Mouse (Mus musculus) neural tube, embryonic 12.5 days (tissue): ENCODE results near the gene Rgs6. TPM values are rescaled to one million over a fixed set of nuclear protein-coding genes. Genes with fewer than 3 reads are reported as not detected.

Experiments used
- ATAC-seq: fragments of 200-750 bp; cut with Nextera tagmentation; 2 replicates; pipeline ENCODE4 v1.8.0; 2017; ENCODE audit warnings: low read depth, mild to moderate bottlenecking, moderate TSS enrichment, moderate library complexity; ENCODE audit not compliant: low FRiP score
- H3K27ac ChIP-seq: fragments of 300-500 bp; sonication (generic); 2 replicates; pipeline ENCODE4 v1.5.1; 2016
- H3K27me3 ChIP-seq: fragments of 300-500 bp; sonication (generic); replicated peaks from 2 replicates; pipeline ENCODE4 v1.6.1; 2016; ENCODE audit warnings: mild to moderate bottlenecking
- H3K36me3 ChIP-seq: fragments of 300-500 bp; sonication (generic); 2 replicates; pipeline ENCODE4 v1.6.1; 2016; ENCODE audit warnings: mild to moderate bottlenecking
- H3K4me1 ChIP-seq: fragments of 300-500 bp; sonication (generic); 2 replicates; pipeline ENCODE4 v1.6.1; 2016
- H3K4me2 ChIP-seq: fragments of 300-500 bp; sonication (generic); replicated peaks from 2 replicates; pipeline ENCODE4 v1.6.1; 2016; ENCODE audit warnings: mild to moderate bottlenecking
- H3K4me3 ChIP-seq: fragments of 300-500 bp; sonication (generic); 2 replicates; pipeline ENCODE4 v1.5.1; 2016
- H3K9ac ChIP-seq: fragments of 300-500 bp; sonication (generic); 2 replicates; pipeline ENCODE4 v1.6.1; 2016; ENCODE audit warnings: mild to moderate bottlenecking
- H3K9me3 ChIP-seq: fragments of 300-500 bp; sonication (generic); 2 replicates; pipeline ENCODE4 v1.6.1; 2016; ENCODE audit warnings: mild to moderate bottlenecking
- WGBS: fragments of 180-500 bp; shearing (Covaris S2); methylation state at CpG from one replicate; pipeline ENCODE4 v1.1.7; 2016; 5-methylcytosine and 5-hydroxymethylcytosine counted together
- polyA plus RNA-seq: library from polyadenylated mRNA; unstranded; fragments of >200 nt; fragmentation: Nextera tagmentation; extraction: Ambion mirVana; gene quantifications from 2 replicates; pipeline ENCODE4 v1.2.1, GENCODE M21; 2016

Rgs6 gene
- polyA plus RNA-seq, 1 experiment from 2014 or later: 0.75 TPM

DNA sequence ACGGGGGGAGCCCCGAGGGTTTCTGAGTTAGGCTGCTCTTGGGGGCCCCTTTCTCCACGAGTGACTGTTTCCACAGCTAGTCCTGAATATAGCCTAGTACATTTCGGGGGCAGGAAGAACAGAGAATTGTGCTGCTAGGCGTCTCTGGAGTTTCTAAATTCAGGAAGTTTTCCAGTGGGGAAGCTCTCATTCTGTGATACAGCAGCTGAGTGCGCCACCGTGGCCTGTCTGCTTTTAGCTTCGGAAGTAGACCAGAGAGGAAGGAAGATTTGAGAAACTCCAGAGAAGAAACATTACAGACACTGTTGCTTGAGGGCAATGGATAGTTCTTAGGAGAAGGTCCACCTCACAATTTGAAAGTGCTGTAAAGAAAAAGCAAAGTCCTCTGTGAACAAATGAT is 242.2 kb downstream of the Rgs6 start:
- Histone ChIP-seq H3K4me1 (no peaks in the 10 kb centered on the region), H3K27ac (no peak overlapping the region), H3K4me3 (no peak overlapping the region), H3K4me2 (no peak overlapping the region), H3K36me3 (no peaks in the 10 kb centered on the region), H3K9ac (no peak overlapping the region), H3K9me3 (no peaks in the 10 kb centered on the region), H3K27me3 (no peaks in the 10 kb centered on the region)
- no peak for ATAC-seq
- WGBS: 88% methylated on average over 8 of the region's 8 CpGs

DNA sequence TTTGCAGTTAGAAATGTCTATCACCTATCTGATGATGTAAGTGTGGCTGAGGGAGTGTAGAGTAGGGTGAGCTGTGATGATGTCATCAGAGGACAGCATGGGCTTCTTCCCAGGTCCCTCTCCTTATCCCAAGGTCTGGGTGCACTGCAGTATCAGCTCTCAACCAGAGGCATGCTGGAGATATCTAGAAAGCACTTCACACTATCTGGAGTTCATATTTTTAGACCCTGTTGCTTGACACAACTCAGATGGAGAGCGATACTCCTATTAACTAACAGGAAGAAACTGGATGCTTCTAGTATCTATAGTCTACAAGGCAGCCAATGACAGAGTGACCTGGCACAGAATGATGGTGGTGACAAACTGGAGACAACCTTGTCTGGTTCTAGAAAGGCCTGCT is 250.5 kb downstream of the Rgs6 start:
- Histone ChIP-seq H3K27me3 (no peaks in the 10 kb centered on the region), H3K4me1 (no peaks in the 10 kb centered on the region), H3K36me3 (no peaks in the 10 kb centered on the region), H3K9me3 (peaks cover 8% of the 10 kb centered on the region), H3K4me2 (no peak overlapping the region), H3K27ac (no peak overlapping the region), H3K9ac (no peak overlapping the region), H3K4me3 (no peak overlapping the region)
- 97% methylated on average over 1 of the region's 1 CpGs for WGBS
- no peak for ATAC-seq

DNA sequence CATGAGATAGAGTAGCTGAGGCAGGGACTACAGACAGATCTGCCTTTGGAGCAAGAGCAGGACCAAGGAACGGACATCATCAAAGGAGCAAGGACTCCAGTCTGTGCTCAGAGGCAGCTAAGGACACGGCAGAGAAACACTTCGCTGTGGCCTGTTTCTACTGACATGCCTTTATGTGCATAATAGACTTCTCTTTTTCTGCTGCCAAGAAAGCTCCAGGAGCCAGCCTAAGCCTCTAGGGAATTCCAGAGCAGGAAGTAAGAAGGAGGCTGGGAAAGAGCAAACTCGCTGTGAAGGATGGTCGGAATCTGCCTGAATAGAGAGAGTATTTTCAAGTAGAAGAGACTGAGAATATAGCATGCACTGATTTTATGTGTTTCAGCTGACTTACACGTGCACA is 253.5 kb downstream of the Rgs6 start:
- Histone ChIP-seq H3K27me3 (no peaks in the 10 kb centered on the region), H3K4me2 (no peak overlapping the region), H3K9ac (no peak overlapping the region), H3K4me1 (no peaks in the 10 kb centered on the region), H3K9me3 (peaks cover 5% of the 10 kb centered on the region), H3K4me3 (no peak overlapping the region), H3K27ac (no peak overlapping the region), H3K36me3 (no peaks in the 10 kb centered on the region)
- no peak for ATAC-seq
- WGBS: 77% methylated on average over 6 of the region's 6 CpGs

DNA sequence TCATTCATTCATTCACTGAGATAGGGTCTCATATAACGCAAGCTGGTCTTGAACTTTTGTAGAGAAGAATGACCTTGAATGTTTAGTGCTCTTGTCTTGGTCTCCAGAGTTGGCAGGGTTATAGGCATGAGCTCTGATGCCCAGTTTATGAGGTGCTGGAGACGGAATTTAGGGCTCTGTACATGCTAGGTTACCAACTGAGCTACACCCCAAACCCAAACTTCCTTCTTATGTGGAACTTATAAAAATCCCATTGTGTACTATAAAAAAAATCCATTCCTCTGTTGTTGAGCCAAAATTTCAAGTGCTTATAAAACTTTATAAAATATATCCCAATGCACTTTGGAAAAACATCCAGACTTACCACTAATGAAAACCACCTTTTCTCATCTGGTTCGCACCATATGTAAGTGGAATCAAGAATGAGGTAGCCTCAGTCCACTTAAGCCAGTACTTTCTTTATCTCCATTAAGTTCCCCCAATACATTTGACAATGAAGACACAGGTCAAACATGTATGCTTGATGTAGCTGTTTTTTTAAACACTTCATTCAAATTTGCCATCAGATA is 260.3 kb downstream of the Rgs6 start:
- Histone ChIP-seq H3K4me1 (no peaks in the 10 kb centered on the region), H3K4me2 (no peak overlapping the region), H3K36me3 (no peaks in the 10 kb centered on the region), H3K4me3 (no peak overlapping the region), H3K27me3 (no peaks in the 10 kb centered on the region), H3K9ac (no peak overlapping the region), H3K27ac (no peak overlapping the region), H3K9me3 (0 out of 2 replicates have a peak, but pooled peaks cover 9% of the 10 kb centered on the region)
- no peak for ATAC-seq
- WGBS: 84% methylated on average over 3 of the region's 3 CpGs

DNA sequence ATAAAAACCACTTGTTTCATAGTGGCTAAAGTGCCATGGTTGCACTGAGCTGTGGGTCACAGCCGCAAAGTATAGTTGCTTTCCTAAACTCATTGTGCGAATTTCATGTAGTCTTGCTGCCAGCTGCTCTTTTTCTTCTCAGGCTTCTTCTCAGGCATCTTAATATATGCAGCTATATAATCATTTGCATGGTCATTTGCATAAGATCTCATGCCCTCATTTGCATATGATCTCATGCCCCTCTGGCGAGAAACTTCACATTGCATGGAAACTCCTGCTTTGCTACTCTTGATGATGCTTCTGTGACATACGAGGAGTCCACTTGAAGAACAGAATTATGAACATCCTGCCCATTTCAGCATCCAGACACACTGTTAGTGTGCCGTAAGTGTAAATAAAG is 266.8 kb downstream of the Rgs6 start:
- Histone ChIP-seq H3K36me3 (no peaks in the 10 kb centered on the region), H3K27me3 (no peaks in the 10 kb centered on the region), H3K27ac (no peak overlapping the region), H3K9me3 (0 out of 2 replicates have a peak, but pooled peaks cover 9% of the 10 kb centered on the region), H3K4me2 (no peak overlapping the region), H3K4me1 (no peaks in the 10 kb centered on the region), H3K9ac (no peak overlapping the region), H3K4me3 (no peak overlapping the region)
- WGBS: 86% methylated on average over 5 of the region's 5 CpGs
- no peak for ATAC-seq

DNA sequence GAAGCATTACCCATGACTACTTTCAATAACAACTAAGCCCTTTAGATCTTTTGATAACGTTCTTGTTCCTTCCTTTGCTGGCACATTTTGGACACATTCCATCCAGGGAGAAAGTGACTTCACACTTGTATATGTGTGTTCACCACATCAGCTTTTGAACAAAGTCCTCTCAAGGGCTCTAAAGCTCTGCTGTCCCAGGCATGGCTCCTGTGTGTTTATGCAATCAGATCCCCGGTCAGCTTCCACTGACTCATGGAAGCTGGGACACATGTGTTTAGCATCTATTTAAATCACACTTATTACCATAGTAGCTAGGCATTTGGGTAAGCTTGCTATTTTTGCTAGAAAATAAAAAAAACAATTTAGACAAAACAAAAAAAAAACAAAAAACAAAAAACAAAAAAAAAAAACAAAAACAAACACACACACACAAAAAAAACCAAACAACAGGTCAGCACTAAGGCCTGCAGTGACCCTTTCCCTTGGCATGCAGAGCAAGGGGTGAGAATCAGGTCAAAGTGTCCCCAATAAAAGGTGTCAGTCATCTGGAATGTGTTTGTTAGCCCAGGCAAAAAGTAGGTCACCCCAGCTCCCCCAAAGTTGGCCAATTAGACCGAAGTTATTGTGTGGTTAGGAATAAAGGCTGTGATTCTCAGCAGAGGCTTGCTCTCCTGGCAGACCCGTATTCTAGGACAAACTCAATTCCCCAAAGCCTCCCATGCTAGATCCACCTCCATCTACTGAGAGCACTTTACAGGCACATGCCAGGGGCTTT is 267.4 kb downstream of the Rgs6 start:
- no peaks in the 10 kb centered on the region for H3K4me1 ChIP-seq
- H3K27ac ChIP-seq: no peak overlapping the region
- WGBS: 74% methylated on average over 4 of the region's 4 CpGs
- H3K9me3 ChIP-seq: 0 out of 2 replicates have a peak, but pooled peaks cover 9% of the 10 kb centered on the region
- H3K4me3 ChIP-seq: no peak overlapping the region
- no peak for ATAC-seq
- no peak overlapping the region for H3K9ac ChIP-seq
- no peaks in the 10 kb centered on the region for H3K27me3 ChIP-seq
- H3K4me2 ChIP-seq: no peak overlapping the region
- no peaks in the 10 kb centered on the region for H3K36me3 ChIP-seq

DNA sequence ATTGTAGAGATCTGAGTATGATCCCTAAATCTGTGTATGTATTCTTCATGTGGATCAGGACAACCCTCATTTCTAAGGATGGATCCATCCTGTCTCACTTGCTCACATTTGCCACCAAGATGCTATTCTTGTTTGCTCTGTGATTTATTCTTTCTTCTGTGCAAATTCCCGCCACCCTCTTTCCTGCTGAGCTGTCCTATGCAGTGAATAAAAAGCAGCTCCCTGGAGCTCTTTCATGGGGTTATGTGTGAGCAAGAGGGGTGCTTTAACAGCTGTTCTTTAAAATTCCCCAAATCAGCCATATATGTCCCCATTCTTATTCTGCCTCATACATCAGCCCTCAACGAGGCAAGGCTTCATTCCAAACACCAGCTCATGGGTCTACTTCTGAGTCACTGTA is 277.6 kb downstream of the Rgs6 start:
- Histone ChIP-seq H3K9ac (no peak overlapping the region), H3K27me3 (no peaks in the 10 kb centered on the region), H3K4me2 (no peak overlapping the region), H3K4me1 (no peaks in the 10 kb centered on the region), H3K4me3 (no peak overlapping the region), H3K36me3 (no peaks in the 10 kb centered on the region), H3K27ac (no peak overlapping the region), H3K9me3 (no peaks in the 10 kb centered on the region)
- ATAC-seq: no peak
- WGBS: 49% methylated on average over 2 of the region's 2 CpGs

DNA sequence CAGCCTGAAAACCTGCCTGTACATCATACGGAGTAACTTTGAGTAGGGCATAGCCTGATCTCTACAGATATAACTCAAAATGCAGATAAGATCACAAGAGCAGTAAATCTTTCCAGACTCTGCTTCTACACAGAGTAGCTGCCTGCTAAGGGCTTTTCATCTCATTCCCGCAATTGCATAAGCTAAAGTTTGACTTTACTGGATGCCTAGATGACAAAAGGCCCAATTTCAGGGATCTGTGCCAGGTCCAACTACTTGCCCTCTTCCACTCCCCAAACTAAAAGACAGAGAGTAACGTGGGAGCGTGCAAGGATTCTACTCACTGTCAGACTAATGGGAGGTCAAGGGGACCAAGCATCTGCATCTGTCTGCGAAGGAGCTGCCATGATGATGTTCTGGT is 292.6 kb downstream of the Rgs6 start:
- ATAC-seq: no peak
- H3K27me3 ChIP-seq: no peaks in the 10 kb centered on the region
- 93% methylated on average over 5 of the region's 5 CpGs for WGBS
- H3K4me2 ChIP-seq: no peak overlapping the region
- no peaks in the 10 kb centered on the region for H3K36me3 ChIP-seq
- no peak overlapping the region for H3K4me3 ChIP-seq
- no peak overlapping the region for H3K9ac ChIP-seq
- no peaks in the 10 kb centered on the region for H3K9me3 ChIP-seq
- no peak overlapping the region for H3K27ac ChIP-seq
- H3K4me1 ChIP-seq: no peaks in the 10 kb centered on the region

DNA sequence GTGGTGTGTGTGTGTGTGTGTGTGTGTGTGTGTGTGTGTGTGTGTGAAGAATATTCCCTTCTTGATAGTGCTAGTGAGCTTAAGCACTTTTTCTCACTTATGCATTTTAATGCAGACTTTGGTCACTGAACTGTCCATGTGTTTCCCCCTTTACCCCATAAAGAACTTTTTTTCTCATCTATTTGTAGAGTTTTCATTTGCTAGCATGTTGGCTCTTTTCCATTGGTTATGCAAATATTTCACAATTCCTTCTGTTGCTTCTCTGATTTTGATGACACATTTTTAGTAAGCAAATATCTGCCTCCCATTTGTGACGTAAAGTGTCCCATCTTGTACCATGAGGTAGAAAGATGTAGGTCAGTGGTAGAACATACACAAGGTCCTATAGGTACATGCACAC is 295.0 kb downstream of the Rgs6 start:
- H3K4me2 ChIP-seq: no peak overlapping the region
- no peak overlapping the region for H3K9ac ChIP-seq
- no peak overlapping the region for H3K4me3 ChIP-seq
- 87% methylated on average over 1 of the region's 1 CpGs for WGBS
- no peaks in the 10 kb centered on the region for H3K9me3 ChIP-seq
- no peak overlapping the region for H3K27ac ChIP-seq
- no peaks in the 10 kb centered on the region for H3K36me3 ChIP-seq
- no peak for ATAC-seq
- H3K27me3 ChIP-seq: no peaks in the 10 kb centered on the region
- no peaks in the 10 kb centered on the region for H3K4me1 ChIP-seq

DNA sequence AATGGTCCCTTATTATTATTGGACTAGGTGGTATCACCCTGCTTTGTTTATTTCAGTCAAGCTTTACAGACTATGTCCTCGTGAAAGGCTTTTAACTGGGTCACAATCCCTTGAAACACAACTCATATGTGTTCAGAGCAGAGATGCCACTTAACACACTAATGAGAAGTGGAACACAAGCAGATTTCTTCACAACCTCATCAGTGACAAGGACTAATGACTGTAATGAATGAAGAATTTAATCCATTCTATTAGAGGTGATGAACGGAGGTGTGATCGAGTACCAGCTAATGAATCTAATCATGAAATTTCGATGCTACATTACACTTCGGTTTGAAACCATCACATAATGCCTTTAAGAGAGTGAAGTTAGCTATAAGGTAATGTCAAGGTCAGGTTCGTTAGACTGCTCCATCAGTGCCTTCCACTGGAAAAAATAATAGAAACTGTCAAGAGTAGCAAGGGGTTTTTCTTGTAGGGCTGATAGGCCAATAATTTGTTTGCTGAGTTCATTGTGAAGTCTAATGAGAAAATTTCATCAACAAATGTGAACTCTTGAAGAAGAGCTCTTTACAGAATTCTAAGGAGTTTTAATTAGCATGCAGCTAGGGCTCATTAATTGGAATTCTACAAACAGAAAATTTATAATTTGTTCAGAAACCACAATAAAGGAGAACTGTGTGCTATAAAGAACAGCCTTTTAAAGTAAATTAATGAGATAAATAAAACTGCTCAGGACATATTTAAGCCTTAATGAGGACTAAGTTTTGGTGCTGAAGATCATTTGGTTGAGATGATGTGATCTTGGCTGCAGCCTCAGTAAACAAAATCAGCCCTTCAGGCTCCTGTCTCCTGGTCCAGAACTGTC is 307.1 kb downstream of the Rgs6 start:
- ATAC-seq: no peak

DNA sequence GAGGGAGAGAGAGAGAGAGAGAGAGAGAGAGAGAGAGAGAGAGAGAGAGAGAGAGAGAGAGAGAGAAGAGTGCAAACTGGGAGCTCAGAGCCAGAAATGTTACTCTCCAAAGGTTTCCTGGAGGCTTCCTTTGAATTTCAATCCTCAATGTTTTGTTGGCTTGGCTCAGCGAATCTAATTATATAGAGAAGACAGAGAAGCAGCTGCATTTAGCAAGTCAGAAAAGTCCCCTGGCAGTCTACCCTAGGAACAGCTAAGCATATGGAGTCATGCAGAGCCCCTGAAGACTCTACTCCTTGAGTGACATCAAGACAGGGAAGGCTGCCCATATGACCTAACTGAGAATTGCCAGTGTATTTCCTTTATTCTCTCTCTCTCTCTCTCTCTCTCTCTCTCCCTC is 317.7 kb downstream of the Rgs6 start:
- Histone ChIP-seq H3K4me2 (no peak overlapping the region), H3K36me3 (no peaks in the 10 kb centered on the region), H3K4me1 (no peaks in the 10 kb centered on the region), H3K4me3 (no peak overlapping the region), H3K9me3 (no peaks in the 10 kb centered on the region), H3K9ac (no peak overlapping the region), H3K27ac (no peak overlapping the region), H3K27me3 (no peaks in the 10 kb centered on the region)
- ATAC-seq: no peak
- WGBS: 93% methylated on average over 1 of the region's 1 CpGs

More for the DNA sequence above, 307.1 kb downstream of the Rgs6 start:
- Histone ChIP-seq H3K4me1 (no peaks in the 10 kb centered on the region), H3K36me3 (no peaks in the 10 kb centered on the region), H3K27me3 (no peaks in the 10 kb centered on the region), H3K4me2 (no peak overlapping the region), H3K4me3 (no peak overlapping the region), H3K9ac (no peak overlapping the region), H3K9me3 (no peaks in the 10 kb centered on the region), H3K27ac (no peak overlapping the region)
- 85% methylated on average over 6 of the region's 6 CpGs for WGBS

DNA sequence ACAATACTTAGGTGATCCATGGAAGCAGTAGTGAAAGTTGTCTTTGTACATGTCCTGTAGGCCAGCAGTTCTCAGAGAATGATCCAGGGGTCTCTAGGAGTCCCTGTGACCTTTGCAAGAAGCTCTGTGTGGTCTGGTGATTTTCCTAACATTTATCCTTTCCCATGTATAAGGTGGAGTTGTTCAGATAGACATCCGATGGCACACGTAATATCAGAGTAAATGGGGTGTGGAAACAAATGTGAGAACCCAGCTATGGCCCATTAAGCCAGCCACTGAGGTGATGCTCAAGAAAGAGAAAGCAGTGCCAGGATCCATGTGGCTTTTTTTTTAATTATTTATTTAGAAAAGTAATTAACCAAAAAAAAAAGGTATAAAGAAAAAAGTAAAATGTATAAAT is 322.8 kb downstream of the Rgs6 start:
- 85% methylated on average over 2 of the region's 2 CpGs for WGBS
- H3K4me1 ChIP-seq: no peaks in the 10 kb centered on the region
- no peaks in the 10 kb centered on the region for H3K27me3 ChIP-seq
- no peaks in the 10 kb centered on the region for H3K9me3 ChIP-seq
- no peak overlapping the region for H3K9ac ChIP-seq
- no peak overlapping the region for H3K4me2 ChIP-seq
- no peak for ATAC-seq
- no peaks in the 10 kb centered on the region for H3K36me3 ChIP-seq
- H3K4me3 ChIP-seq: no peak overlapping the region
- no peak overlapping the region for H3K27ac ChIP-seq
